Mouse (Mus musculus) erythroblast, embryonic 14.5 days (primary cell): ENCODE data around the gene Fahd2a.
A peak's percentile ranks its signal among the peaks of the same experiment; 100 is the strongest.

Experiments
- GATA1 ChIP-seq: IDR thresholded peaks from 2 replicates; pipeline ENCODE4 v1.6.1; 2012; ENCODE audit warnings: low read length, inconsistent platforms, mixed read lengths
- TAL1 ChIP-seq: IDR thresholded peaks from 3 replicates; pipeline ENCODE4 v1.6.1; 2012; ENCODE audit warnings: low read length, inconsistent platforms, mixed read lengths

GRCm38 (mm10) chr2:127451748-127452147, 7.4 kb upstream of the Fahd2a start:
- TF ChIP-seq GATA1 (no peak), TAL1 (peak; percentile 66)
